Mouse (Mus musculus) cortical plate, adult 2 months (tissue): Measurements from ENCODE around the gene Nlrp3. TPM values are rescaled to one million over a fixed set of nuclear protein-coding genes. Genes with fewer than 3 reads are reported as not detected.

ENCODE experiments used
- H3K27ac ChIP-seq: fragments of 200-500 bp; 2 replicates; pipeline ENCODE4 v1.5.1; 2012; ENCODE audit warnings: low read length, control low read depth, inconsistent platforms; ENCODE audit not compliant: insufficient read depth
- H3K4me1 ChIP-seq: fragments of 200-500 bp; 2 replicates; pipeline ENCODE4 v1.6.1; 2011; ENCODE audit warnings: low read length; ENCODE audit not compliant: control insufficient read depth, insufficient read depth
- H3K4me3 ChIP-seq: fragments of 200-500 bp; 2 replicates; pipeline ENCODE4 v1.5.1; 2011; ENCODE audit warnings: mild to moderate bottlenecking, low read length, control low read depth; ENCODE audit not compliant: insufficient read depth
- CTCF ChIP-seq: fragments of 200-500 bp; IDR thresholded peaks from 2 replicates; pipeline ENCODE4 v1.5.1; 2011; ENCODE audit warnings: mild to moderate bottlenecking, control low read depth, low read length; ENCODE audit not compliant: insufficient read depth; ENCODE audit errors: extremely low read depth
- POLR2A ChIP-seq: fragments of 200-500 bp; IDR thresholded peaks from 2 replicates; pipeline ENCODE4 v1.6.1; 2011; ENCODE audit warnings: mild to moderate bottlenecking, low read length, control low read depth; ENCODE audit not compliant: insufficient read depth; ENCODE audit errors: extremely low read depth
- polyA plus RNA-seq: library from polyadenylated mRNA; depleted of rRNA; stranded (reverse); fragments of >200 nt; gene quantifications from 2 replicates; pipeline ENCODE4 v1.2.3, GENCODE M21; 2012

Nlrp3 gene
- polyA plus RNA-seq, 1 experiment = 0.86 TPM

GRCm38 (mm10) chr11:59530870-59531535 lies 10.4 kb upstream of the Nlrp3 start:
- Histone ChIP-seq H3K4me1 (no peaks in the 10 kb centered on the region), H3K27ac (no peak overlapping the region), H3K4me3 (no peak overlapping the region)
- no peak for TF ChIP-seq POLR2A
- no peak for TF ChIP-seq CTCF

- no peak overlapping the region for H3K27ac ChIP-seq
- TF ChIP-seq CTCF (no peak), POLR2A (no peak)
- H3K4me1 ChIP-seq = no peaks in the 10 kb centered on the region
- no peak overlapping the region for H3K4me3 ChIP-seq
Measured at GRCm38 (mm10) chr11:59531562-59531961, 9.8 kb upstream of the Nlrp3 start.

GRCm38 (mm10) chr11:59537218-59538130 lies 3.9 kb upstream of the Nlrp3 start:
- Histone ChIP-seq H3K27ac (no peak overlapping the region), H3K4me1 (peaks cover 2% of the 10 kb centered on the region; the same call in 1 of the 2 replicates), H3K4me3 (no peak overlapping the region)
- no peak for TF ChIP-seq POLR2A
- TF ChIP-seq CTCF = 0 out of 2 replicates have a peak, but pooled peaks have one; percentile 5

- Histone ChIP-seq H3K4me1 (peaks cover 2% of the 10 kb centered on the region; the same call in 1 of the 2 replicates), H3K4me3 (no peak overlapping the region), H3K27ac (no peak overlapping the region)
- TF ChIP-seq POLR2A = no peak
- peak; percentile 7; the same call in 1 of the 2 replicates for TF ChIP-seq CTCF
Measured at GRCm38 (mm10) chr11:59538387-59538786, 3.0 kb upstream of the Nlrp3 start.

GRCm38 (mm10) chr11:59540123-59540522 lies 1.2 kb upstream of the Nlrp3 start:
- H3K27ac ChIP-seq = no peak overlapping the region
- peaks cover 2% of the 10 kb centered on the region; the same call in 1 of the 2 replicates for H3K4me1 ChIP-seq
- H3K4me3 ChIP-seq = no peak overlapping the region
- TF ChIP-seq POLR2A = no peak
- TF ChIP-seq CTCF = no peak

GRCm38 (mm10) chr11:59542442-59542841 lies 1.1 kb downstream of the Nlrp3 start:
- H3K27ac ChIP-seq = no peak overlapping the region
- H3K4me3 ChIP-seq = no peak overlapping the region
- no peak for TF ChIP-seq CTCF
- TF ChIP-seq POLR2A = no peak
- H3K4me1 ChIP-seq = peaks cover 2% of the 10 kb centered on the region; the same call in 1 of the 2 replicates

- Histone ChIP-seq H3K4me1 (no peaks in the 10 kb centered on the region), H3K4me3 (no peak overlapping the region), H3K27ac (no peak overlapping the region)
- no peak for TF ChIP-seq CTCF
- TF ChIP-seq POLR2A = no peak
Measured at GRCm38 (mm10) chr11:59543376-59543775, 2.0 kb downstream of the Nlrp3 start.

- TF ChIP-seq POLR2A = no peak
- no peak for TF ChIP-seq CTCF
- Histone ChIP-seq H3K4me3 (no peak overlapping the region), H3K4me1 (no peaks in the 10 kb centered on the region)
Measured at GRCm38 (mm10) chr11:59544005-59544404, 2.6 kb downstream of the Nlrp3 start.

GRCm38 (mm10) chr11:59554127-59554526 lies 12.8 kb downstream of the Nlrp3 start:
- Histone ChIP-seq H3K4me3 (no peak overlapping the region), H3K4me1 (0 out of 2 replicates have a peak, but pooled peaks cover 2% of the 10 kb centered on the region), H3K27ac (no peak overlapping the region)
- TF ChIP-seq POLR2A = no peak
- TF ChIP-seq CTCF = no peak

More at GRCm38 (mm10) chr11:59544005-59544404, 2.6 kb downstream of the Nlrp3 start:
- no peak overlapping the region for H3K27ac ChIP-seq

- Histone ChIP-seq H3K27ac (no peak overlapping the region), H3K4me1 (0 out of 2 replicates have a peak, but pooled peaks cover 2% of the 10 kb centered on the region), H3K4me3 (no peak overlapping the region)
- TF ChIP-seq POLR2A (no peak), CTCF (no peak)
Measured at GRCm38 (mm10) chr11:59554535-59554934, 13.2 kb downstream of the Nlrp3 start.
